Mouse (Mus musculus) urinary bladder, postnatal 36 days (tissue): ENCODE measurements around the gene Fam221a.
"Not testable (repeated sequence)": the region's sequence is repeated elsewhere in the genome, so short reads cannot be mapped to it uniquely, and the experiment has no call there.

Experiments used
- DNase-seq, 2 experiments: peaks; one replicate each; pipeline ENCODE4 v3.0.0; 2022; ENCODE audit warnings: low spot score in 2 of 2, mixed read lengths in 1 of 2

Fam221a gene

GRCm38 (mm10) chr6:49378328-49378727 is 10.8 kb downstream of the Fam221a start:
- DNase-seq = peak; percentile 32 to 33

DNA sequence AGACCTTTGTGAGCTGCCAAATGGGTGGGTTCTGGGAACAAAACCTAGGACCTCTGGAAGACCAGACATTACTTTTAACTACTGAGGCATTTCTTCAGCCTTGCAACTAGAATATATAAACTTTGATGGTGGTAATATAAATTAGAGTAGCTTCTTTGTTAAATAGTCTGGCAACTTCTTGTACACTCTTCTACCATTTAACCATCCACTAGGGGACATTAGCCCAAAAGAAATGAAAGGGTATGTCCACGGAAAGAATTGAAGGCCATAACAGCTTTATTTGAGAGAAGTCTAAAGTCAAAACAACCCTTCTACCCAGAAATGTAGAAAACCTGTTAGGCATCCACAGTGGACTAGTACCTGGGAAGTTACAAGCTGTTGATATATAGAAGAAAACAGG is 26.7 kb downstream of the Fam221a start:
- DNase-seq = no peak

DNA sequence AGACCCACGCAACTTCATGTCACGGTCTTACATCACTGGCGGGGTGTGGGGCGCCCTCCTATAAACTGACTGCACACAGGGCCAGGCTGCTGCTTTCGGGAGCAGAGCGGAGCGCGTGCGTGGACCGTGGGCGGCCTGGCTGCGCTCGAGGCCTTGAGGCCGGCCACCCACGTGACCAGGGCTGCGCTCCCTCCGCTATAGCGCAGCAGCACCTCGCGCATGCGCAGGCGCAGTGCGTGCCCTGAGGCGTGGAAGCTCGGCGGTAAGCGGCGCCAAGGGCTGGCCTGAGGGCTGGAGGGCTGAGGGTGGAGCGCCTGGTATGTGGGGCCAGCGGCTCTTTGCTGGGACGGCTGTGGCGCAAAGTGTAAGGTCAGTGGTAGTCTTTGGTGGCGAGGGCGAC is 27.8 kb downstream of the Fam221a start, which contains the start of gene Stk31:
Gene Stk31 (plus strand): TSS at position 289 of the 400 bp plus-strand sequence.
- DNase-seq = peak in 1 of 2 experiments; percentile 7

- DNase-seq = no peak
These were observed 29.9 kb downstream of the Fam221a start for GRCm38 (mm10) chr6:49397466-49397865.

GRCm38 (mm10) chr6:49398365-49398764 is 30.8 kb downstream of the Fam221a start:
- DNase-seq = no peak

DNA sequence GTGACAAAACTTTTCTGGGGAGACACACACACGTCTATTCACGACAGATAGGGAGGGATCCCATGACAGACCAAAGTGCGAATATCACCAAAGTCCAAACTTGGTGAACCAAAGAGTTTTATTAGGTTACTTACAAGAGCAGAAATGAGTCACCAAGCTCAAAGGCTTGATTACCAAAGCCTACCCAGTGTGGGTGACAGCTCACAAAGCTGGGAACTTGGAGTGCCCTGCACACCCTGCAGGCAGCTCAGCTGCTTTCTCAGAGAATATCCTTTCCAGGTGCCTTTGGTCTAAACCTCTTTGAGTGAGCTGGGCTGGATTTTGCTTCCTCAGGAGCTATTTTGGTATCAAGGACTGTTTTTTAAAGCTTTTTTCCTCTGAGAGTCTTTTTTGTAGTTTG is 43.3 kb downstream of the Fam221a start:
- no peak for DNase-seq

DNA sequence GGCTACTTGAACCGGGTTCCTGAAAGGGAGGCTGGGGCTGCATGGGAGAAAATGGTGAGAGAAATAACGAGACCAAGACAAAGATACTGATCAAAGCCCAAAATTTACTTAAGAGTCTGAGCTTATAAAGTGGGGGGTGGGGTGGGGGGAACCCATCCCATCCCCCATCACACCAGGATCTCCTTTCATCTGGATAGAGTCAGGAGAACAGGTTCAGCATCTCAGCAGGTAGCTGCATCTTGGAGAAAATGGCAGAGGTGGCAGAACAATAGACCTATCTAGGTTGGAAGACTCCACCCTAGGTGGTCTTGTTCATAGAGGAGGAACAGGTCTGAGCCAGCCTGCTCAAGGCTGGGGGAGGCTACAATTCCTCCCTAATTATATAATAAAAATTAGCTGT is 45.4 kb downstream of the Fam221a start:
- not testable (repeated sequence) for DNase-seq

DNA sequence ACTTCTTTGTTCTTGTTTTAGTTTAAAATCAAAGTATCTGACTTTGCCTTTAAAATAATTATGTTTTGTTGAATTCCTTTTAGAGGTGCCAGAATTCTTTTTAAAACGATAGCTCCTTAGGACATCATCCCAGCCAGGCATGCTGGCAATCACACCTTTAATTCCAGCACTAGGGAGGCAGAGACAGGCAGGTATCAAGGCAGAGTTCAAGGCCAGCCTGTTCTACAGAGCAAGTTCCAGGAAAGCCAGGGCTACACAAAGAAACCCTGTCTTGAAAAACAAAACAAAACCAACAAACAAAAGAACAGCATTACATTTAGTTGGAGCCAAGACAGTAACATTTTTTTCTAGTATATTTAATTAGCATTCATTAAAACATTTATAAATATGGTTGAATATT is 48.4 kb downstream of the Fam221a start:
- DNase-seq = no peak

GRCm38 (mm10) chr6:49437306-49437705 is 69.8 kb downstream of the Fam221a start:
- DNase-seq = no peak
